Mouse (Mus musculus) embryonic facial prominence, embryonic 14.5 days (tissue): ENCODE data around the gene Zfp663. TPM values are rescaled to one million over a fixed set of nuclear protein-coding genes. Genes with fewer than 3 reads are reported as not detected.

ENCODE experiments used
- ATAC-seq: fragments of 200-750 bp; cut with Nextera tagmentation; 2 replicates; pipeline ENCODE4 v1.8.0; 2017; ENCODE audit warnings: low read depth, moderate number of reproducible peaks, moderate TSS enrichment
- DNase-seq: peaks from one replicate; pipeline ENCODE4 v3.0.0-alpha.2; 2015; ENCODE audit warnings: low spot score
- H3K27ac ChIP-seq: fragments of 300-500 bp; sonication (generic); replicated peaks from 2 replicates; pipeline ENCODE4 v1.5.1; 2014; ENCODE audit warnings: low read depth, mild to moderate bottlenecking, low read length, moderate library complexity
- H3K27me3 ChIP-seq: fragments of 300-500 bp; sonication (generic); replicated peaks from 2 replicates; pipeline ENCODE4 v1.6.1; 2014; ENCODE audit warnings: low read length; ENCODE audit not compliant: control insufficient read depth, insufficient read depth
- H3K36me3 ChIP-seq: fragments of 300-500 bp; sonication (generic); 2 replicates; pipeline ENCODE4 v1.6.1; 2014; ENCODE audit warnings: low read length, mixed read lengths; ENCODE audit not compliant: control insufficient read depth, insufficient read depth
- H3K4me1 ChIP-seq: fragments of 300-500 bp; sonication (generic); 2 replicates; pipeline ENCODE4 v1.6.1; 2014; ENCODE audit warnings: antibody characterized with exemption, low read length; ENCODE audit not compliant: control insufficient read depth, insufficient read depth
- H3K4me2 ChIP-seq: fragments of 300-500 bp; sonication (generic); 2 replicates; pipeline ENCODE4 v1.6.1; 2014; ENCODE audit warnings: low read depth, mild to moderate bottlenecking, low read length, moderate library complexity, mixed read lengths
- H3K4me3 ChIP-seq: fragments of 300-500 bp; sonication (generic); 2 replicates; pipeline ENCODE4 v1.5.1; 2014; ENCODE audit warnings: low read depth, mild to moderate bottlenecking, low read length
- H3K9ac ChIP-seq: fragments of 300-500 bp; sonication (generic); 2 replicates; pipeline ENCODE4 v1.6.1; 2014; ENCODE audit warnings: low read depth, mild to moderate bottlenecking, low read length, moderate library complexity, mixed read lengths
- H3K9me3 ChIP-seq: fragments of 300-500 bp; sonication (generic); 2 replicates; pipeline ENCODE4 v1.6.1; 2016; ENCODE audit warnings: low read length; ENCODE audit not compliant: control insufficient read depth
- WGBS: fragments of 180-500 bp; shearing (Covaris S2); extraction: QIAGEN DNeasy Blood & Tissue Kit; methylation state at CpG from one replicate; pipeline ENCODE4 v1.1.7; 2014; 5-methylcytosine and 5-hydroxymethylcytosine counted together
- polyA plus RNA-seq: library from polyadenylated mRNA; unstranded; fragments of >200 nt; fragmentation: Nextera tagmentation; extraction: Ambion mirVana; gene quantifications from 2 replicates; pipeline ENCODE4 v1.2.1, GENCODE M21; 2014

Gene Zfp663
- polyA plus RNA-seq, 1 experiment from 2014 or later, result 0.64 TPM

- Histone ChIP-seq H3K4me1 (no peaks in the 10 kb centered on the region), H3K9me3 (peaks cover 24% of the 10 kb centered on the region), H3K27me3 (no peaks in the 10 kb centered on the region), H3K36me3 (peaks cover 95% of the 10 kb centered on the region), H3K27ac (no peak overlapping the region), H3K4me3 (no peak overlapping the region), H3K4me2 (no peak overlapping the region), H3K9ac (no peak overlapping the region)
- ATAC-seq (no peak), DNase-seq (no peak)
- 97% methylated on average over 25 of the region's 25 CpGs for WGBS
Observed at GRCm38 (mm10) chr2:165380050-165380449, 11.5 kb upstream of the Zfp663 start.

GRCm38 (mm10) chr2:165376001-165376400, 7.5 kb upstream of the Zfp663 start:
- no peaks in the 10 kb centered on the region for H3K27me3 ChIP-seq
- H3K9ac ChIP-seq, result no peak overlapping the region
- DNase-seq (no peak), ATAC-seq (no peak)
- H3K4me1 ChIP-seq, result no peaks in the 10 kb centered on the region
- no peak overlapping the region for H3K4me3 ChIP-seq
- H3K4me2 ChIP-seq, result no peak overlapping the region
- peaks cover 63% of the 10 kb centered on the region for H3K36me3 ChIP-seq
- H3K9me3 ChIP-seq, result peaks cover 12% of the 10 kb centered on the region
- no peak overlapping the region for H3K27ac ChIP-seq
- 88% methylated on average over 4 of the region's 4 CpGs for WGBS

DNA sequence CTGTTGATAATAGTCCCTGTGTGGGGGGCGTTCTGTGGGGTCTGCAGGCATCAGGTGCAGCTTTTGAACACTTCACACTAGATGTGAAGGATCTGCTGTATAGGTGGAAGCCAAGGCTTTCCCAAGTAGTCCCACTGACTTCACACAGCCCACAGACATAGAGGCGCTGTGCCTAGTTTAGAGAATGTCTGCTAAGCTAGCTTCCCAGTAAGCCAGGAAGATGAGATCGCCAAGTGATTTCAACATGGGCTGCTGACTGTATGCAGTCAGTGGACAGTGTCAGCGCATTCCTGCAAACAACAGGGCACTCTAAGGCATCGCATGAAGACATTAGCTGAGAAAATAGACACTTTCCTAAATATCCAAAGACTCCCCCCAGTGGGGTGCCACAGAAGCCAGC, 6.9 kb upstream of the Zfp663 start:
- Histone ChIP-seq H3K9ac (no peak overlapping the region), H3K9me3 (peaks cover 7% of the 10 kb centered on the region), H3K4me2 (no peak overlapping the region), H3K27me3 (no peaks in the 10 kb centered on the region), H3K4me3 (no peak overlapping the region), H3K36me3 (peaks cover 57% of the 10 kb centered on the region), H3K4me1 (no peaks in the 10 kb centered on the region), H3K27ac (no peak overlapping the region)
- DNase-seq, result no peak
- no peak for ATAC-seq
- WGBS, result 86% methylated on average over 5 of the region's 5 CpGs

GRCm38 (mm10) chr2:165371066-165371465, 2.5 kb upstream of the Zfp663 start:
- Histone ChIP-seq H3K9me3 (no peaks in the 10 kb centered on the region), H3K9ac (no peak overlapping the region), H3K27ac (no peak overlapping the region), H3K4me1 (peaks cover 13% of the 10 kb centered on the region), H3K4me3 (no peak overlapping the region), H3K4me2 (no peak overlapping the region), H3K36me3 (peaks cover 18% of the 10 kb centered on the region; the same call in 1 of the 2 replicates), H3K27me3 (peaks cover 7% of the 10 kb centered on the region)
- 20% methylated on average over 3 of the region's 3 CpGs for WGBS
- DNase-seq (no peak), ATAC-seq (no peak)

- peaks cover 7% of the 10 kb centered on the region for H3K27me3 ChIP-seq
- H3K9me3 ChIP-seq, result no peaks in the 10 kb centered on the region
- no peak overlapping the region for H3K27ac ChIP-seq
- DNase-seq, result no peak
- peaks cover 11% of the 10 kb centered on the region; the same call in 1 of the 2 replicates for H3K36me3 ChIP-seq
- H3K4me3 ChIP-seq, result no peak overlapping the region
- no peak overlapping the region for H3K9ac ChIP-seq
- H3K4me1 ChIP-seq, result peaks cover 13% of the 10 kb centered on the region
- H3K4me2 ChIP-seq, result no peak overlapping the region
- WGBS, result 75% methylated on average over 3 of the region's 3 CpGs
- no peak for ATAC-seq
Observed at GRCm38 (mm10) chr2:165370348-165370747, 1.8 kb upstream of the Zfp663 start.

DNA sequence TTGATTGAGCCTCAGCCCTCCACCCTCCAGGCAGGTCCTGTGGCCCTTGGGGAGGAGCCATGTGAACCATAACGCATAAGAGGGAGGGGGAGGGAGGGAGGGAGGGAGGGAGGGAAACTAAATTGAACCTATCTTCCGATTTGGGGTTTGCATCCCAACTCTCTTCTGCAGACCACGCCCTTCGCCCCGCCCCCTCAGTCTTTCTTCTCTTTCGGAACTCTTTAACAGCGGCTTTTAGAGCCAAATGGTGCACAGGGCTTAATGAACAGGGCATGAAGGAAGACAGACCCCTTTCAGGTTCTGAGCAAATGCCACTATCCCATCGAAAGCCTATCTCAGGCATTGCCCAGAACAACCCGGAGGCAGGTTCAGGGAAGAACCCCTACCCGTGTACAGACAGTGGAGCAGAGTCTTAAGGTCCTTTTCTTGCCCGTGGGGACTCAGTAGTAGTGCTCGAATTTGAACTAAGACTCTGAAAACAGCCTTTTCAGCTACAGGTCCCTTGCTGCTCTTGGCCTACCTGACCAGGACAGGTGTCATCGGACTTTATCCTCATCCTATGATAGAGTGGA, 575 bp downstream of the Zfp663 start:
- H3K9me3 ChIP-seq, result no peaks in the 10 kb centered on the region
- H3K36me3 ChIP-seq, result no peaks in the 10 kb centered on the region
- peak overlapping the region; percentile 51 for H3K9ac ChIP-seq
- ATAC-seq (0 out of 2 replicates have a peak, but pooled peaks have one; percentile 15), DNase-seq (peak; percentile 35)
- peak overlapping the region; percentile 61 for H3K4me2 ChIP-seq
- H3K27me3 ChIP-seq, result peaks cover 7% of the 10 kb centered on the region
- WGBS, result under 1% methylated on average over 13 of the region's 13 CpGs
- H3K4me3 ChIP-seq, result peak overlapping the region; percentile 35
- H3K27ac ChIP-seq, result no peak overlapping the region
- H3K4me1 ChIP-seq, result peaks cover 13% of the 10 kb centered on the region

GRCm38 (mm10) chr2:165367047-165367520, 1.4 kb downstream of the Zfp663 start:
- H3K27me3 ChIP-seq, result peaks cover 7% of the 10 kb centered on the region
- H3K4me2 ChIP-seq, result 0 out of 2 replicates have a peak overlapping the region, but pooled peaks have one; percentile 26
- no peak overlapping the region for H3K27ac ChIP-seq

GRCm38 (mm10) chr2:165364334-165365091, 4.0 kb downstream of the Zfp663 start:
- Histone ChIP-seq H3K4me3 (0 out of 2 replicates have a peak overlapping the region, but pooled peaks have one; percentile 2), H3K4me1 (peaks cover 13% of the 10 kb centered on the region), H3K27me3 (peaks cover 7% of the 10 kb centered on the region), H3K4me2 (peak overlapping the region; percentile 14; the same call in 1 of the 2 replicates), H3K9me3 (no peaks in the 10 kb centered on the region), H3K27ac (no peak overlapping the region), H3K9ac (no peak overlapping the region), H3K36me3 (no peaks in the 10 kb centered on the region)
- DNase-seq, result peak; percentile 61
- ATAC-seq, result no peak
- 11% methylated on average over 21 of the region's 21 CpGs for WGBS

More at GRCm38 (mm10) chr2:165367047-165367520, 1.4 kb downstream of the Zfp663 start:
- no peaks in the 10 kb centered on the region for H3K36me3 ChIP-seq
- no peaks in the 10 kb centered on the region for H3K9me3 ChIP-seq
- H3K9ac ChIP-seq, result no peak overlapping the region
- H3K4me3 ChIP-seq, result no peak overlapping the region
- DNase-seq (peak; percentile 61), ATAC-seq (peak; percentile 51; the same call in 1 of the 2 replicates)
- peaks cover 13% of the 10 kb centered on the region for H3K4me1 ChIP-seq
- 1% methylated on average over 5 of the region's 8 CpGs for WGBS
